Mouse (Mus musculus): ENCODE results near the gene Dgcr2.

GRCm38 (mm10) chr16:17914307-17915249 is 16.2 kb upstream of the Dgcr2 start, which contains the start of gene Gsc2:
- no peak for TF ChIP-seq ZC3H11A (IDR thresholded peaks at IDR 0.05; ENCODE audit: borderline replicate concordance, low read depth, low read length)
- no peak for TF ChIP-seq ZNF384 (IDR thresholded peaks at IDR 0.05; ENCODE audit: low read depth, low read length)
- TF ChIP-seq MAFK (IDR thresholded peaks at IDR 0.05; ENCODE audit: insufficient read depth, low read depth, low read length) = no peak
- TF ChIP-seq HCFC1 (IDR thresholded peaks at IDR 0.05; ENCODE audit: borderline replicate concordance, insufficient read depth, low read length) = 0 out of 2 replicates have a peak, but pooled peaks have one; percentile 18
- no peak for TF ChIP-seq CHD2 (IDR thresholded peaks at IDR 0.05; ENCODE audit: low read depth, low read length)
